Mouse (Mus musculus) sigmoid colon, adult 10 weeks (tissue): Measurements from ENCODE around the gene Cr1l. TPM values are rescaled to one million over a fixed set of nuclear protein-coding genes. Genes with fewer than 3 reads are reported as not detected.

ENCODE experiments used
- polyA plus RNA-seq: library from polyadenylated mRNA; stranded (reverse); fragments of 350-450 nt; fragmentation: Illumina TruSeq; extraction: RNeasy Lipid Tissue Mini Kit (QIAGEN cat#74804); gene quantifications from one replicate; pipeline ENCODE4 v1.2.3, GENCODE M21; 2014; ENCODE audit warnings: low read depth, low replicate concordance

Cr1l gene
- 260 TPM for polyA plus RNA-seq

DNA sequence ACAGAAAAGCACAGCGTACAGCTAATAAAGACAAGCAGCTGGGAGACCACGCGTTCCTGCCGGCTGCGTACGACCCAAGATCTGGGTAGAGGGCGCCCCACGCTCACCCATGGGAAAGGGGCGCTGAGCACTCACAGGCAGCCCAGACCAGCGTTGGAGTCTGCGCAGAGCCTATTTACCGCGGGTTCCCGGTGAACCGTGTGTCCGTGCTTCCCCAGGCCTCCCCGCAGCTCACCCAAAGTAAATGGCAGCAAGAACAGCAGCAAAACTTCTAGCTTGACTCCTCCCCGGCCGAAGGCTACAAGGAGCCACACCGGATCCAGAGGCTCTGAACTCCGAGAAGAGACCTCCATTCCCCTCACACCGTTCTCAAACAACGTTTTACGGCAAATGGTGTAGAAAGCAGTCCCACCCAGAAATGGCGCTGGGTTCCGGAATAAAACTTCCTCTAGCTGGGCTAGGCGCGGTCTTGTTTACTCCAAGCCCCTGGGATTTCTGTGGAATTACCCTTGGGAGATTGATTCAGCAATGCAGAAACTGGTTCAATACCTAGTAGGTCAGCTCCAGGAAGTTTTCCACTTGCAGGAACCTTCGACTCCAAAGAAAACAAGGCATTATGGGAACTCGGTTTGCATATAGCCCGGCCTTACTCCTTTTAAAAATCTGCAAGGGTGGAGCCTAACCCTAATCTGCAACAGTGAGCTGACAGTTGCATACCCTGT is at the start of gene Cr1l:
Cr1l (minus strand) TSS at position 634 of the 722 bp plus-strand sequence.

DNA sequence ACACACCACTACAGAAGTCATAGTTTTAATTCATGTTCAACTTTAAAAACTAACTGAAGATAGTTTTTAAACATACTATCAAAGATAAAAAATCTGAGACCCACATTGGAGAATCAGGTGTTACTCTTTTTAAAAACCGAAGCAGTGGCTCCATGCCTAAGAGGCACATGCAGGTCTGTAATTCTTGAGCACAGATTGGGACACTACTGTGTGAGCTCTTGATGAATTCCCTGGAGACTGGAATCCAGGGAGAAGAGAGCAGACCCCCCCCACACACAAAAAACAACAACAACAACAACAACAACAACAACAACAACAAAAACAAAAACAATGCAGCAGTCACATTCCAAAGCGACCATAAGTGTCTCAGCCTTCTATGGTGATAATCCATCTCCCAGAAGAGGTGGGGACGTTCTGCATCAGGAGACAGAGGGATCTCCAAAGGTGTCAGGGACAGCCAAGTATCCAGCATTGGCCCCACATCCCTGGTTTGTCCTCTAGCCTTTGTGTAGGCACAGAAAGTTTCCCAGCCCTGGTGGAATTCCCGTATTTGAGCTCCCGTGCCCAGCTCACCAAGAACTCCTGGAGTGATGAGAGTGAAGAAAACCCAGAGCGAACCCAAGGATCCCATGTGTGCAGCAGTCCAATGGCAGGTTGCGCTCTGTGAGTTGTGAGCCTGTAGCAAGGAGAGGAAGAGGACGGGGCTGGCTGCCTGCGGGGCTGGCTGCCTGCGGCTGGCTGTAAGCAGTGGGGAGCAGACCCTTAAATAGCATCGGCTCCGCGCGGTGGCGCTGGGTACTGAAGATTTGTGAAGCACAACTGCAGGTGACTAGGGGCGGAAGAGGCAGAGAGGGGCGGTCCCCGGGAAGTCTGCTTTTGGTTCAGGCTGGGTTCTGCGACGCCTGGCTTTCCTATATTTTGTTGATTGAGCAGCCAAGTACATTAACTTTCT is 44.9 kb upstream of the Cr1l start, which contains the start of gene Cr2:
Cr2 (minus strand) TSS at position 737 of the 952 bp plus-strand sequence.

DNA sequence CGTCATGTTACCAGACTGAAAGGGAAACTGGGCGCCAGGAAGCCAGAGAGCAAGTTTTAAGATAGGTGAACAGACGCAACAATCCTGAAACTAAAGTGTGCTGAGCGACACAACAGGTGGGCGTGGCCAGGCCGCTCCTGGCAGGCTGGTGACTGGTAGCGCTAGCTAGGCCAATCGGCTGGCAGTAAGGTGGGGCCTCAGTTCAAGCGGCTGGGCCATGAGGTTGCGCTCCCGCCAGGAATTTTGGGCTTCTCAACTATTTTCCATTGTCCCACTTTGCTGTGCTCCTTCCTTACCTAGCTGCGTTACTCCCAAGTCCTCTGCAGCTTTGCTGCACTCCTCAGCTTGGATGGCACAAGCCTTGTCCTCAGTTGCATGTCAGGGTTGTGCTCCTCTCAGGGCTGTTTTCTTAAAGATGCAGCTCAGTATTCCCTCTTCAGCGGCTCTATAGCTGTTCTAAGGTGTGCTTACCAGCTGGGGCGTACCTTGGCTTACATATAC is 39.1 kb downstream of the Cr1l start, which contains the start of gene Cd46:
Cd46 (minus strand) TSS at position 30 of the 501 bp plus-strand sequence.

Other genes starting within 250 kb of the Cr1l start
- 79.6 TPM for gene Cd34, start 192.8 kb downstream of the Cr1l start, polyA plus RNA-seq
- 11.3 TPM for gene Cd46, start 39.3 kb downstream of the Cr1l start, polyA plus RNA-seq
- gene Cr2, start 45.1 kb upstream of the Cr1l start, polyA plus RNA-seq, result 39.7 TPM